Mouse (Mus musculus): ENCODE data around the gene Rnf20. TPM values are rescaled to one million over a fixed set of nuclear protein-coding genes. Genes with fewer than 3 reads are reported as not detected.
A peak's percentile ranks its signal among the peaks of the same experiment; 100 is the strongest.

Rnf20 gene
- polyA plus RNA-seq (2015; fragmentation: Nextera tagmentation; extraction: Ambion mirVana): 49.1 and 52.9 TPM in 2 replicates

DNA sequence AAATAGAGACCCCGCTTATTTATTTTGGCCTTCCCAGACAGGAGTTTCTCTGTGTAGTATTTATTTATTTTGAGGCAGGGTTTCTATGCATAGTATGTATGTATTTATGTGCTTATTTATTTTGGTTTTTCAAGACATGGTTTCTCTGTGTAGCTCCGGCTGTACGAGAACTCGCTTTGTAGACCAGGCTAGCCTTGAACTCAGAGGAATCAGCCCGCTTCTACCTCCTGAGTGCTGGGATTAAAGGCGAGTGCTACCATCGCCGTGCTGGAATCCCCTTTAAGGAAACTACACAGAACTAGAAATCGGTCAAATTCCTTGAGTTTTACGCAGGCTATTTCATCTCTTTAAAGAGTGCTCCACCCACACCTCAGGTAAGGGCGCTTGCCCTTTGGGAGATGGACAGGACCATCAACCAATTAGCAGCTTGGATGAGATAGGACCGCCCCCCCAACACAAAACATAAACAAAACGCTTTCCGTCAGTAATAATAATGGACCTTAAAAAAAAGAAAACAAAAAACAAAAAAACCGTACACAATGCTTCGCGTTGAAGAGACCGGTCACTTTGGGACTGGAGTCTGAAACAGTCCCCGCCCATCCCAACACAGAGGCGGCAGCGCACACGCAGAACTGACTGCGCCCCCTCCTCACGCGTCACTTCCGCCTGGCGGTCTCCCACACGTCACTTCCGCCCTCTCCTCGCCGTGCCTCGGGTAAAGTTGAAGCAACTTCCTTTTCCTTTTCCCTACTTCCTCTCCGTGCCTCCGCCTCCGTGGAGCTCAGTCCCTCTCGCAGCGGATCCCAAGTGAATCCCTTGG lies at the start of gene Rnf20:
Gene Rnf20, plus strand, starts transcription at position 688 of the 820 bp plus-strand sequence.
- Histone ChIP-seq H3K9me3 (no peaks in the 10 kb centered on the region), H3K36me3 (peaks cover 23% of the 10 kb centered on the region), H3K27ac (replicated peaks) (peak within 1 kb of the TSS; percentile 94), H3K4me2 (peak within 1 kb of the TSS; percentile 85), H3K27me3 (no peaks in the 10 kb centered on the region), H3K9ac (peak within 1 kb of the TSS; percentile 90), H3K4me1 (replicated peaks) (peaks cover 23% of the 10 kb centered on the region), H3K4me3 (peak within 1 kb of the TSS; percentile 88)
- WGBS: 4% methylated on average over 37 of the region's 37 CpGs
- peak; percentile 97 for ATAC-seq (ENCODE audit: low read depth)

DNA sequence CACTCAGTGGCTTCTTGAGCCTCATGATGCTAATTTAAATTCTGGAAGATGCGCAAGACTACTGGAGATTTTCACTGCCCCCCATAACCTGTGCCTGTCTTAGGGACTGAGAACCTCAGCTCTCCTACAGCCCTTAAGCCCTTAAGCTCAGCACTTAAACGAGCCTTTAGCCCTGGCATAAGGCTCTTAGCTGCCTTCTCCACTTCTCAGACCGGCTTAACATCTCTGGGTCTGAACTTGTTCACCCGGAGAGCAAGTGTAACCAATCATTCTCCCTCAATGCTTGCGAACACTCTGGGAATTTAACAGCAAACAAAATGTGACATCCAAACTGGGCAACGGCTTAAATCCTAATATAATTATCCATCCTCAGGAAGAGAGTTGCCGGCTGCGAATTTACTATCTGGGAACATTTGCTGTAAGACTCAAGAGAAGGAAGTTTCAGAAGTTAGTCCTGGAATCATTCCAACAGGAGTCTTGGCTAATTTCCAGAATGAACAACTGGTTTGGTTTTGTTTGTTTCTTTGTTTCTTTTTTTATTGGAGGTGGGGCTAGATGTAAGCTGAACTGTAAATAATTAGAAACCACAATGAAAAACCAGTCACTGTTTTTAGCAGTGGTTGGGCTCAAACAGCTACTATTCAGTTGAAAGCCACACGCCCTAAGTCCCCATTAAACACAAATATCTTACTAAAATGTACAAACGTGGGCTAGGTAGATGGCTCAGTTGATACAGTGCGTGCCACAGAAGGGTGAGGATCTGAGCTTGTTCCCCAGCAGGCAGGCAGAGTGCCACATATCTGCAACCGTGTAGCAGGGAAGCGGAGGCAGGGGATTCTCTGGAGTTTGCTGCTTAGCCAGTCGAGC lies 47.6 kb upstream of the Rnf20 start:
- H3K27ac ChIP-seq (replicated peaks): peak overlapping the region; percentile 19; the same call in 1 of the 2 replicates
- WGBS: 60% methylated on average over 14 of the region's 14 CpGs
- ATAC-seq (ENCODE audit: low read depth): no peak

DNA sequence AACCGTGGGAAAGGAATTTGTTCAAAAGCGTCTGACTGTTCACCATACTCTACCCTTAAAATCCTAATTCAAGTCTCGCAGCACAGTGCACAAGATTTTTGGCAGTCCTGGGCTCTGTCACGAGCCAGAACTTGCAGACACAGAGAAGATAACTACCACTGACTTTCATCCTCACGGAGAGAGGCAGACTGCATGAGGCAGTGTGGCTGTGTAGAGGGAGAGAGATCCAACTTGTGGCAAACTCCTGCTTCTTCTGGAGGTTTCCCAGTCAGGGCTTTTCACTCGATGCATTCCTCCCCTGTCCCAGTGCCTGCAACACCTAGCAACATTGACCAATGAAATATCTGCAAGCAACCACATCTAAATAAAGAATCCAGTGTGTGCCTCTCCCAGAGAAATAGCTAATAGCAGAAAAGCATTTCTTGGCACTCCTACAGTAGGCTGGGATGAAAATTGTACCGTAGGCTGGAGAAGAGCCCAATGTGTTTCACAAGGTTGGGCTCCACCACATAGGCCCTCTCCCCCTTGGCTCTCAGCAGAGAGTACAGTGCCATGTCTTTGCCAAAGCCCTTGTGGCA lies 46.2 kb upstream of the Rnf20 start:
- H3K4me3 ChIP-seq: no peak overlapping the region

More for the DNA sequence above, 47.6 kb upstream of the Rnf20 start:
- Histone ChIP-seq H3K4me3 (no peak overlapping the region), H3K9ac (no peak overlapping the region), H3K4me1 (replicated peaks) (peaks cover 16% of the 10 kb centered on the region; the same call in 1 of the 2 replicates), H3K9me3 (no peaks in the 10 kb centered on the region), H3K27me3 (no peaks in the 10 kb centered on the region), H3K36me3 (peaks cover 21% of the 10 kb centered on the region), H3K4me2 (no peak overlapping the region)

DNA sequence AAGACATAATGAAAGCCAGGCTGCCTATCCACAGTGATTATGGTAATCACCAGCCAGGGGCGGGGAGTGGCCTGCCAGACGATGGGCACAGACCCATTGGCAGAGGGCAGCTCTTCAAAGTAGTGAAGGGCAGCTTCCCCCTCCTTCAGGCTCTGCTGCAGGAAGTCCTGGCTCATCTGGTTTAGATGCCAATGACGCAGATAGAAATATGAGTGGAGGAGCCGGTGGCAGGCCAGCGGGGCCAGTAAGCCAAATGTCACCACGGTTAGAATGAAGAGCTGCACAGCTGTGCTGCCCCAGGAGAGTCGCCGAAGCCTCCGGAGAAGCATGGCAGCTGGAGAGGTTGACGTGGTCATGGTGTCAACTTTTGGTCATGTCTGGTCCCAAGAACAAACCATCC lies 45.0 kb upstream of the Rnf20 start:
- ATAC-seq (ENCODE audit: low read depth): no peak
- Histone ChIP-seq H3K4me1 (replicated peaks) (peaks cover 12% of the 10 kb centered on the region; the same call in 1 of the 2 replicates), H3K36me3 (peaks cover 21% of the 10 kb centered on the region), H3K27me3 (no peaks in the 10 kb centered on the region), H3K9me3 (no peaks in the 10 kb centered on the region), H3K9ac (no peak overlapping the region), H3K27ac (replicated peaks) (no peak overlapping the region), H3K4me3 (no peak overlapping the region), H3K4me2 (no peak overlapping the region)
- 90% methylated on average over 10 of the region's 10 CpGs for WGBS

More for the DNA sequence above, 46.2 kb upstream of the Rnf20 start:
- no peaks in the 10 kb centered on the region for H3K9me3 ChIP-seq
- H3K4me1 ChIP-seq (replicated peaks): peaks cover 13% of the 10 kb centered on the region; the same call in 1 of the 2 replicates
- H3K9ac ChIP-seq: no peak overlapping the region
- 87% methylated on average over 7 of the region's 7 CpGs for WGBS
- H3K27ac ChIP-seq (replicated peaks): no peak overlapping the region
- peaks cover 21% of the 10 kb centered on the region for H3K36me3 ChIP-seq
- ATAC-seq (ENCODE audit: low read depth): 0 out of 2 replicates have a peak, but pooled peaks have one; percentile 27
- no peak overlapping the region for H3K4me2 ChIP-seq
- no peaks in the 10 kb centered on the region for H3K27me3 ChIP-seq

DNA sequence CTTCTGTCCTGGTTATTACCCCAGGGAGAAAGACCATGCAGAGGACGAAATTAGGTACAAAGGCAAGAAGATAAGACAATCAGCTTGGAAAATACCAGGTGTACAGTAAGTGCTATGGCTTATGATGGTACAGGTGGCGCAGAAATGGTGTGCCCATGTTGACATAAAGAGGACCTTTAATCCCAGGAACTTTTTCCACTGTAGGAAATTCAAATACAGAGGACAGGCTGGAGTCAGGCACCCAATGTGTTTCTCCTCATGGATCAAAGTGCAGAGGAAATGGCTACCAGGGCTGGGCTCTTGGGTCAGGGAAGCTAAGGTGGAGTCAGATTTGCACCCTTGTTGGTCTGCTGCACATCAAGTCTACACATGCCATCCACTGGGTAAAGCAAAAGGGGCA lies 41.7 kb upstream of the Rnf20 start:
- H3K9ac ChIP-seq: no peak overlapping the region
- no peak overlapping the region for H3K27ac ChIP-seq (replicated peaks)
- no peak overlapping the region for H3K4me3 ChIP-seq
- 81% methylated on average over 2 of the region's 2 CpGs for WGBS
- H3K4me1 ChIP-seq (replicated peaks): no peaks in the 10 kb centered on the region; the same call in 1 of the 2 replicates
- H3K9me3 ChIP-seq: no peaks in the 10 kb centered on the region
- ATAC-seq (ENCODE audit: low read depth): no peak
- H3K4me2 ChIP-seq: no peak overlapping the region
- no peaks in the 10 kb centered on the region for H3K27me3 ChIP-seq
- H3K36me3 ChIP-seq: peaks cover 16% of the 10 kb centered on the region; the same call in 1 of the 2 replicates

DNA sequence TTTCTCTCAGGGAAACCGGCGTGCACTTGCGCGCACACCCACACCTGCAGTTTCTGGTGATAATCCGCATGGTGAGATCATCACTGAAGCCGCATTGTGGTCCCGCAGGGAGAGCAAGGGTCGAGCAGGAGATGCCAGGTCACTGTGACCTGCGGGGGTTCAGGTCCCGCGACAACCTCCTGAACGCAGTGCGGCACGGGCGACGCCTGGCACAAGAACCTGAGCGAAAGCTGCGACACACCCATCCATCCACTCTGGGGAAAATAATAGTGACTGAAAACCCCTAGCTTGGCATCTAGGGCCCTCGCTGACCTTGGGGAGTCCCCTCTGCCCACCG lies 35.0 kb upstream of the Rnf20 start:
- ATAC-seq (ENCODE audit: low read depth): peak; percentile 54
- Histone ChIP-seq H3K27ac (replicated peaks) (peak overlapping the region; percentile 93), H3K36me3 (no peaks in the 10 kb centered on the region), H3K4me3 (peak overlapping the region; percentile 84), H3K9ac (peak overlapping the region; percentile 92), H3K9me3 (no peaks in the 10 kb centered on the region), H3K4me1 (replicated peaks) (peaks cover 9% of the 10 kb centered on the region), H3K4me2 (peak overlapping the region; percentile 85), H3K27me3 (no peaks in the 10 kb centered on the region)
- under 1% methylated on average over 20 of the region's 20 CpGs for WGBS

DNA sequence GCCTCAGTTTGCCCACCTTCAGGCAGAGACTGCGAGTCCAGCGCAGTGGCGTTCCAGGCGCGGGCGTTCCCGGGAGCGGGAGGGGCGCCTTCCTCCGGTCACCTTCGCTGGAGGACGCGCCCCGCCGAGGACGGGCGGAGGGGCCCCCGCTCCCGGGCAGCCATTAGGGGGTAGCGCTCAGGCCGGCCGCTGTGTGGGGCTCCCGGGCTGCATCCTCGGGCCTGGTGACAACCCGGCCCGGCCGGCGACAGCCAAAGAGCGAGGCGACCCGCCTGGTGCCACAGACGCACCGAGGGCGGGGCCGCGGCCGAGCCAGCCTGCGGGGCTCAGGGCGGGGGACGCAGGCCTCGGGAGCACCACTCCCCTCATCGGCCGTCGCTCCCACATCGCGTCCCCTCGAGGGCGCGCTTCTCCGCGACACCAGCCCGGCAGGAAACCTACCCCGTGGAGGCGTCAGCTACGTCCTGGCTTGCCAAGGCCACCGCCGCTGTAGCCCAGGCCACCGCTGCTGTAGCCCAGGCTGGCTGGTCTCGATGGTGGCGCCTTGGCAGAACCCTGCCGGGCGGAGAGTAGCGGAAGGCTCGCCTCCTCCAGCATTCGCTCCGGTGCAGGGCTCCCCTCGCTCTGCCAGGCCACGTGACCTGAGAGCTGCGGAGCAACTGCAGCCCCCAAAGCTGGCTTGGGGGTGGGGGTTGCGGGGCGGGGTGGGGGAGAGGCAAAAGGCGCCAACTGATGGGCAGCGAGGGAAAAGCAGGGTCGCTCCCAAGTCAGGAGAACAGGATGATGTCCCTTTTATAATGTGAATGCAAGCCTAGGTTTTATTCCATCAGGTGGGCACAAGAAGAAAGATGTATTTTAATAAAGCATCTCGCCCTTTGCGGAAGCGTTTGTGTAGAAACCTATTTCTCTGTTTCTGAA lies 34.4 kb upstream of the Rnf20 start, which contains the start of gene Tmem246:
Gene Tmem246, minus strand, starts transcription at position 694 of the 918 bp plus-strand sequence.
- WGBS: 1% methylated on average over 75 of the region's 77 CpGs
- Histone ChIP-seq H3K27me3 (no peaks in the 10 kb centered on the region), H3K4me3 (peak within 1 kb of the TSS; percentile 84), H3K36me3 (no peaks in the 10 kb centered on the region), H3K4me1 (replicated peaks) (peaks cover 9% of the 10 kb centered on the region), H3K9ac (peak within 1 kb of the TSS; percentile 92), H3K27ac (replicated peaks) (peak within 1 kb of the TSS; percentile 93), H3K9me3 (no peaks in the 10 kb centered on the region), H3K4me2 (peak within 1 kb of the TSS; percentile 85)
- peak; percentile 95 for ATAC-seq (ENCODE audit: low read depth)

DNA sequence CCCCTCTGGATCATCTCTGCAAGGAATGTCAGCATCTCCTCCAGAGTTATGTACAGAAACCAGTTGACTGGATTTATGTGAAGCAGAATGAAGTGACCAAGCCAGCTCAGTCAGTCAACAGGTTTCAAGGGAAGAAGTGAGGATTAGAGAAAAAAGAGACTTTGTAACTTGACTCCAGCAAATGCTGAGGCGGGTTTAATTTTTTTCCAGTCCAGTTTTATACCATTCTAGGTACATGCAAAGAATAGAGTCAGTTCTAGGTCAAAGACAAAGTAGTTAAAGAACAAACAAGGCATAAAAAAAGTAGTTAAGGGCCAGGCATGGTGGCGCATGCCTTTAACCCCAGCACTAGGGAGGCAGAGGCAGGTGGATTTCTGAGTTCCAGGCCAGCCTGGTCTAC lies 28.6 kb upstream of the Rnf20 start:
- no peak overlapping the region for H3K4me3 ChIP-seq
- H3K4me1 ChIP-seq (replicated peaks): peaks cover under 1% of the 10 kb centered on the region
- H3K9me3 ChIP-seq: no peaks in the 10 kb centered on the region
- no peak overlapping the region for H3K27ac ChIP-seq (replicated peaks)
- no peak overlapping the region for H3K4me2 ChIP-seq
- H3K36me3 ChIP-seq: no peaks in the 10 kb centered on the region
- 88% methylated on average over 2 of the region's 2 CpGs for WGBS
- ATAC-seq (ENCODE audit: low read depth): no peak
- no peaks in the 10 kb centered on the region for H3K27me3 ChIP-seq
- H3K9ac ChIP-seq: no peak overlapping the region

DNA sequence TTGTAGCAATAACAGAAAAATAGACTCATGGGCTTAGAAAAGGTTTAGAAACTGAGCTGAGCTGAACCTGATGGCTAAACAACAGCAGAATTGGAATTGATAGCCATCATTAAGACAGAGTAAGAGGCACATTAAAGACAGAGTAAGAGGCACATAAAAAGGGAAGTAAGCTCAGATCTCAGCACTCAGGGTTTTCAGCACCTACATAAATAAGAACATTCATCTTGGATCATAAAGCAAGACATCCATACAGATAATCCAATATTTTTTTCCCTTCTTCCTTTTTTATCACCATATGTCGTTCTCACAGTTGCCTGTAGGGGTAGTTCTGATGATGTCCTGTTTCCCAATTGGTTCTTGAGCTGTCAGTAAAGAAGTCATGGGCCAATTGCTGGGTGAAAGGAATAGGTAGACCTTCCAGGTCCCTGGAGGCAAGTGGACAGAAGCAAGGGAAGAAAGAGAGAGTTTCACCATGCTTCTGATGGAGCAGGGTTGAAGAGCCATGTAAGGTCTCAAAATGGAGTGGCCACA lies 27.7 kb upstream of the Rnf20 start:
- Histone ChIP-seq H3K9ac (no peak overlapping the region), H3K27ac (replicated peaks) (no peak overlapping the region), H3K36me3 (no peaks in the 10 kb centered on the region), H3K4me2 (no peak overlapping the region), H3K4me3 (no peak overlapping the region), H3K4me1 (replicated peaks) (no peaks in the 10 kb centered on the region), H3K27me3 (no peaks in the 10 kb centered on the region), H3K9me3 (no peaks in the 10 kb centered on the region)
- no peak for ATAC-seq (ENCODE audit: low read depth)
- 48% methylated on average over 1 of the region's 1 CpGs for WGBS

DNA sequence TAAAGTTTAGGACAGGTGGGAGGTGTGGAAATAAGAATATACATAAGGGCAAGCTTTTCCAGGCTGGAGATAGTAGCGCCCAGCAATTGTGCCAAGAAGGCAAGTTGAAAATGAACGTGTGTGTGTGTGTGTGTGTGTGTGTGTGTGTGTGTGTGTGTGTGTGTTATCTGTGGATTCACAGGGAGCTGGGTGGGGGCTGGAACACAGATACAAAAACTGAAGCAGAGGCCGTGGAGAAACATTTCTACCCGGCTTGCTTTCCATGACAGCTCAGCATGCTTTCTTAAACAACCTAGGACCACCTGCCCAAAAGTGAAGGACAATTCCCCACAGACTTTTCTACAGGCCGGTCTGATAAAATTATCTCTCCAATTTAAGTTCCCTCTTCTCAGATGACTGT lies 27.2 kb upstream of the Rnf20 start:
- no peak for ATAC-seq (ENCODE audit: low read depth)
- H3K4me2 ChIP-seq: no peak overlapping the region
- no peak overlapping the region for H3K4me3 ChIP-seq
- no peaks in the 10 kb centered on the region for H3K27me3 ChIP-seq
- H3K4me1 ChIP-seq (replicated peaks): no peaks in the 10 kb centered on the region
- H3K9me3 ChIP-seq: no peaks in the 10 kb centered on the region
- H3K36me3 ChIP-seq: no peaks in the 10 kb centered on the region
- no peak overlapping the region for H3K27ac ChIP-seq (replicated peaks)
- no peak overlapping the region for H3K9ac ChIP-seq
- 87% methylated on average over 5 of the region's 5 CpGs for WGBS

DNA sequence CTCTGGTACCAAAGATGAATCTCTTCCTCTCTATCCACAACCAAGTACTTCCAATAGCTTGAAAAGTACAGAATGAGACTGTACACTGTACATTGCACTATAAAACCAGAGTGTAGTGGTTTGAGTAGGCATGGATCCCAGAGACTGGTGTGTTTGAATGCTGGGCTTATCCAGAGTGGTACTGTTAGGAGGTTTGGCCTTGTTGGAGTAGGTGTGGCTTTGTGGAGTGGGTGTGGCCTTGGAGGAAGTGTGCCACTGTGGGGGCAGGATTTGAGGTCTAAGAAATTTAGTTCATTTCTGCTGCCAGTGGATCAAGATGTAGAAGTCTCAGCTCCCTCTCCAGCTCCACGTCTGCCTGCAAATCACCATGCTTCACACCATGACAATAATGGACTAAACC lies 26.3 kb upstream of the Rnf20 start:
- no peak overlapping the region for H3K4me3 ChIP-seq
- no peaks in the 10 kb centered on the region for H3K9me3 ChIP-seq
- H3K27ac ChIP-seq (replicated peaks): no peak overlapping the region
- no peak for ATAC-seq (ENCODE audit: low read depth)
- H3K4me1 ChIP-seq (replicated peaks): no peaks in the 10 kb centered on the region
- no peak overlapping the region for H3K4me2 ChIP-seq
- H3K36me3 ChIP-seq: no peaks in the 10 kb centered on the region
- 89% methylated on average over 1 of the region's 1 CpGs for WGBS
- H3K9ac ChIP-seq: no peak overlapping the region
- H3K27me3 ChIP-seq: no peaks in the 10 kb centered on the region
